Mouse (Mus musculus) erythroblast, embryonic 14.5 days (primary cell): ENCODE data around the gene Mrc2.

Source experiments
- GATA1 ChIP-seq: IDR thresholded peaks from 2 replicates; pipeline ENCODE4 v1.6.1; 2012; ENCODE audit warnings: low read length, inconsistent platforms, mixed read lengths
- TAL1 ChIP-seq: IDR thresholded peaks from 3 replicates; pipeline ENCODE4 v1.6.1; 2012; ENCODE audit warnings: low read length, inconsistent platforms, mixed read lengths

DNA sequence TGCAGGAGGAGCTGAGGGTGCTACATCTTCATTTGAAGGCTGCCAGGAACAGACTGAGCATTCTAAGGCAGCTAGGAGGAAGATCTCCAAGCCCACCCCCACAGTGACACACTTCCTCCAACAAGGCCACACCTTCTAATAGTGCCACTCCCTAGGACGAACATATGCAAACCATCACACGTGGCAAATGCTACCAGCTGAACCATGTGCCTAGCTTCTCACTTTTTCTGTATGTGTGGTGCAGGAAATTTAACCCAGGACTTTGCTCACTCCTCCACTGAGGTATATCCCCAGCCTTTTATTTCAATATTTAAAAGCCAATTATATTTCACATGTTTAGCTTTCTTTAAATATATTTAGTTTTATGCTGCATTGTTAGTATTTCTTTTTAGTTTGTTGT lies 28.6 kb downstream of the Mrc2 start:
- TF ChIP-seq GATA1 (no peak), TAL1 (no peak)
